ENCODE assay signal across 25 mouse cellular contexts in the genomic region with DNA sequence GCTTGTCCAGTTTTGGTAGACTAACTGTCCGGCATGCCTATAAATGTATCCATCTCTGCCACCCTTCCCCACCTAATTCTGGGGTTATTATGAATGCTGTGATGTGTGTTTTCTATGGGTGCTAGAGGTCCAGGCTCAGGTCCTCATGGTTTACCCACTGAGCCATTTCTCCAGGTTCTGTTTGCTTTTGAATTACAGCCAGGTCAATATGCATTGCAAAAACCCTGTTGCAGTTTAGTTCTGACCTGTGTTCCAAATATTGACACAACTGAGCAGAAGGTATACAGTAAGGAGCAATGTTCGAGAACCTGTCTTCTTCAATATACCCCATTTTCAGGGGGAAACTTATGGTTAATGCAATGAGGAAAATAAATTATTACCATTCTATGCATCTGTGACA.
"Had no signal": no experiment of that assay in that cellular context is flagged by ENCODE, and none has a peak within 500 bp of the region (broad histone marks: within the 10 kb centered on the region; RNA-seq: fewer than 3 reads in every experiment).

No protein-coding gene starts in this region.

- H3K27ac ChIP-seq: gastrocnemius, adult 2 months; heart, embryonic 10.5 days; hindbrain, embryonic 10.5 days; hindbrain, embryonic 12.5 days; hindbrain, embryonic 14.5 days; intestine, embryonic 15.5 days; layer of hippocampus, adult 2 months; limb, embryonic 13.5 days; limb, embryonic 15.5 days; liver, embryonic 14.5 days had no signal

- H3K27me3 ChIP-seq: heart, embryonic 12.5 days; hindbrain, embryonic 12.5 days; intestine, embryonic 15.5 days; limb, embryonic 13.5 days; limb, embryonic 15.5 days had no signal

- H3K4me3 ChIP-seq: gastrocnemius, adult 2 months; heart, embryonic 10.5 days; heart, embryonic 12.5 days; hindbrain, embryonic 10.5 days; hindbrain, embryonic 12.5 days; intestine, embryonic 15.5 days; layer of hippocampus, adult 2 months; limb, embryonic 13.5 days; limb, embryonic 15.5 days had no signal

- H3K9me3 ChIP-seq: heart, embryonic 10.5 days; heart, embryonic 12.5 days; hindbrain, embryonic 10.5 days; hindbrain, embryonic 12.5 days; intestine, embryonic 15.5 days; limb, embryonic 13.5 days; limb, embryonic 15.5 days had no signal

- H3K36me3 ChIP-seq: heart, embryonic 10.5 days; heart, embryonic 12.5 days; hindbrain, embryonic 10.5 days; hindbrain, embryonic 12.5 days; intestine, embryonic 15.5 days; limb, embryonic 13.5 days; limb, embryonic 15.5 days had no signal

- DNase-seq: gastrocnemius, adult 2 months; gastrocnemius, postnatal 10 days; gastrocnemius, postnatal 25 days; heart, postnatal 10 days; heart, postnatal 4 days; kidney, adult 18-20 months; kidney, adult 8-10 months; kidney, postnatal 10 days; kidney, postnatal 25 days; kidney, postnatal 4 days; layer of hippocampus, postnatal 36 days; left cerebral cortex, postnatal 4 days had no signal

- H3K4me2 ChIP-seq: heart, embryonic 12.5 days; hindbrain, embryonic 12.5 days; hindbrain, embryonic 14.5 days; intestine, embryonic 15.5 days; limb, embryonic 13.5 days; limb, embryonic 15.5 days had no signal

- H3K4me1 ChIP-seq: heart, embryonic 10.5 days; heart, embryonic 12.5 days; hindbrain, embryonic 10.5 days; hindbrain, embryonic 12.5 days; intestine, embryonic 15.5 days; limb, embryonic 13.5 days; limb, embryonic 15.5 days had no signal

- H3K9ac ChIP-seq: heart, embryonic 12.5 days; hindbrain, embryonic 12.5 days; hindbrain, embryonic 14.5 days; intestine, embryonic 15.5 days; limb, embryonic 13.5 days; limb, embryonic 15.5 days; liver, embryonic 14.5 days had no signal

- ATAC-seq: hindbrain, embryonic 16.5 days; inflammation-experienced regulatory T-cells, adult 6 months; intestine, embryonic 15.5 days; intestine, postnatal 0 days had no signal
